Mouse (Mus musculus): ENCODE measurements around the gene Pcdh9.

GRCm38 (mm10) chr14:93381163-93381562 is 509.3 kb downstream of the Pcdh9 start:
- TF ChIP-seq POLR2A (IDR thresholded peaks at IDR 0.05; ENCODE audit: low read depth, low read length) = no peak
- TF ChIP-seq CTCF (conservative IDR thresholded peaks at IDR 0.05; ENCODE audit: insufficient read depth, insufficient read length, low read depth, low read length) = 0 out of 2 replicates have a peak, but pooled peaks have one; percentile 13
